Mouse (Mus musculus) embryonic facial prominence, embryonic 15.5 days (tissue): ENCODE measurements at regions not wholly inside any gene's neighbourhood (a gene's known extent, or its start where the extent isn't known, plus 50 kb on each side); places are given as distances from the start of the nearest gene placed in this dataset.

Experiments used
- ATAC-seq: fragments of 200-750 bp; cut with Nextera tagmentation; 2 replicates; pipeline ENCODE4 v1.8.0; 2017; ENCODE audit warnings: low read depth, moderate TSS enrichment; ENCODE audit not compliant: insufficient number of reproducible peaks, low FRiP score, low TSS enrichment
- H3K27ac ChIP-seq: fragments of 300-500 bp; sonication (generic); replicated peaks from 2 replicates; pipeline ENCODE4 v1.5.1; 2015; ENCODE audit warnings: mild to moderate bottlenecking, inconsistent platforms
- H3K27me3 ChIP-seq: fragments of 300-500 bp; sonication (generic); 2 replicates; pipeline ENCODE4 v1.6.1; 2015; ENCODE audit warnings: inconsistent platforms
- H3K36me3 ChIP-seq: fragments of 300-500 bp; sonication (generic); 2 replicates; pipeline ENCODE4 v1.6.1; 2015; ENCODE audit warnings: mild to moderate bottlenecking, inconsistent platforms
- H3K4me1 ChIP-seq: fragments of 300-500 bp; sonication (generic); 2 replicates; pipeline ENCODE4 v1.6.1; 2015; ENCODE audit warnings: inconsistent platforms
- H3K4me2 ChIP-seq: fragments of 300-500 bp; sonication (generic); replicated peaks from 2 replicates; pipeline ENCODE4 v1.6.1; 2015; ENCODE audit warnings: mild to moderate bottlenecking, inconsistent platforms
- H3K4me3 ChIP-seq: fragments of 300-500 bp; sonication (generic); replicated peaks from 2 replicates; pipeline ENCODE4 v1.5.1; 2015; ENCODE audit warnings: mild to moderate bottlenecking, inconsistent platforms
- H3K9ac ChIP-seq: fragments of 300-500 bp; sonication (generic); 2 replicates; pipeline ENCODE4 v1.6.1; 2015; ENCODE audit warnings: inconsistent platforms
- H3K9me3 ChIP-seq: fragments of 300-500 bp; sonication (generic); replicated peaks from 2 replicates; pipeline ENCODE4 v1.6.1; 2016; ENCODE audit warnings: inconsistent platforms
- WGBS: fragments of 180-500 bp; shearing (Covaris S2); methylation state at CpG from one replicate; pipeline ENCODE4 v1.1.7; 2015; 5-methylcytosine and 5-hydroxymethylcytosine counted together

DNA sequence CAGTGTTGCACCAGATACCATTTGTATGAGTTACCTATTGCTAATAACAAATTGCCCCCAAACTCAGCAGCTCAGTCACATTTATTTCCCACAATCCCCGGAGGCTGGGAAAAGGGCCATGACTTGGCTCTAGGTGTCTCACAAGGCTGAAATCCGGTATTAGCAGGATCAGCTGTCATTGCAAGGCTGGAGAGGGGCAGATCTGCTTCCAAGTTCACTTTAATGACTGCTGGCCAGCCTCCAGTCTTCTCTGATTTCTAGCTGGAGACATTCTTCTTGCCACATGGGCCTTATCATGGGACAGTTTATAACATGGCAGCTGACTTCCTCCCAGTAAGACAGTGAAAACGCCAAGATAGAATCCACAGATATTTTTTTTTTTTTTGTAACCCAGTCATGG, 276.1 kb upstream of the Cdh5 start:
- H3K4me3 ChIP-seq: no peak overlapping the region
- no peaks in the 10 kb centered on the region for H3K27me3 ChIP-seq
- peaks cover 19% of the 10 kb centered on the region; the same call in 1 of the 2 replicates for H3K4me1 ChIP-seq
- ATAC-seq: peak; percentile 39; the same call in 1 of the 2 replicates
- WGBS: 32% methylated on average over 3 of the region's 3 CpGs
- H3K36me3 ChIP-seq: no peaks in the 10 kb centered on the region
- H3K9me3 ChIP-seq: no peaks in the 10 kb centered on the region
- peak overlapping the region; percentile 29; the same call in 1 of the 2 replicates for H3K27ac ChIP-seq
- H3K4me2 ChIP-seq: no peak overlapping the region
- H3K9ac ChIP-seq: no peak overlapping the region

DNA sequence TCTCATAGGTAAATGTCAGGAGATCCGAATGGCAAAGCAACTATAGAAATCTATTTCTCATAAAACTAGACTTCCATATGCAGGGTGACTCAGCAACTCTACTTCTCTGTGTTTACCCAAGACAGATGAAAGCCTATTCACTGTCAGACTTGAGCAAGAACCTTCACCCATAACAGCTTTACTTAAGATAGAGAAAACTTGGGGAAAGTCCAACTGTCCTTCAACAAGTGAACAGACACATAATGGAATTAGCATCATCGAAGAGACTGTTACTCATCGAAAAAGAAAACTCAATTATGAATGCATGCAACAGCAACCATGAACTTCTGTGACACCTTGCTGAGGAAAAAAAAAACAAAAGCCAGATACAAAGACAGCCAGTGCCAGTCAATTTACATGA, 271.0 kb upstream of the Cdh5 start:
- Histone ChIP-seq H3K27me3 (no peaks in the 10 kb centered on the region), H3K4me3 (no peak overlapping the region), H3K9me3 (no peaks in the 10 kb centered on the region), H3K9ac (no peak overlapping the region), H3K4me1 (0 out of 2 replicates have a peak, but pooled peaks cover 3% of the 10 kb centered on the region), H3K27ac (no peak overlapping the region), H3K4me2 (no peak overlapping the region), H3K36me3 (no peaks in the 10 kb centered on the region)
- WGBS: 78% methylated on average over 3 of the region's 3 CpGs
- ATAC-seq: no peak

DNA sequence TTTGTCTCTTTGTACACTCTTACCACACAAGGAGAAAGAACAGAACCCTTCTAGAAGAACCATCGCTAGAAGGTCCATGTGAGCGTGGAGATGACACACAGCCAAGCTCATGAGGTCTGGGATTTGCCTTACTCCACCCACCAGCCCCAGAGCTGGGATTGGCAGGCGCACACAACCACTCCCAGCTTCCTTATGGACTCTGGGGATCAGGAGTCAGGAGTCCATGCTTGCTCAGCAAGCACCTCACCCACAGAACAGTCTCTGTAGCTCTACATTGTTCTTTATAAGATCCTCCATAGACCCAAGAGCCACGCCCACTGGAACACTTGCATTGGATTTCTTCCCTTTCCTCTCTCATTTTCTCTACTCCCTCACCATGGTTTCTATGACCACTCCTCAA, 261.4 kb upstream of the Cdh5 start:
- Histone ChIP-seq H3K27me3 (no peaks in the 10 kb centered on the region), H3K4me1 (no peaks in the 10 kb centered on the region), H3K36me3 (no peaks in the 10 kb centered on the region), H3K27ac (no peak overlapping the region), H3K4me2 (no peak overlapping the region), H3K4me3 (no peak overlapping the region), H3K9me3 (no peaks in the 10 kb centered on the region), H3K9ac (no peak overlapping the region)
- WGBS: 89% methylated on average over 4 of the region's 4 CpGs
- no peak for ATAC-seq

DNA sequence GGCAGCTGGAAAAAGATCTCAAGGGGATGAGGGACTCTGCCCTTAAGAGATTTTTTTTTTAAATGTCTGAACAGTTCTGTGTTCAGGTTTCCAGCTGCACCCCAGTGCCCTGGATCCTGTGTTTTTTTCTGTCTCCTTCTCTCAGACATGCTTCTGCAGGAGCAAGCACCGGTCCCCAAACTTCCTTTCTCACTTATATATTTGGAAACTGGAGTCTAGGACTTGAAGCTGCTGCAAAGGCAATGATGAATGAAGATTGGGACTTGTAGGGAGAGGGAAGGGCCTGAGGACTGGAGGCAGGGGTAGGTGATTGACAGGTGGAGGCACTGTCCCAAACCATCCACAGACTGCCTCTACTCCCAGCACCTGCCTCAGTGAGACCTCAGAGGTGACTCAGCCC, 255.5 kb upstream of the Cdh5 start:
- Histone ChIP-seq H3K4me1 (no peaks in the 10 kb centered on the region), H3K36me3 (no peaks in the 10 kb centered on the region), H3K27ac (no peak overlapping the region), H3K4me3 (no peak overlapping the region), H3K27me3 (no peaks in the 10 kb centered on the region), H3K4me2 (no peak overlapping the region), H3K9ac (no peak overlapping the region), H3K9me3 (no peaks in the 10 kb centered on the region)
- no peak for ATAC-seq
- WGBS: 71% methylated on average over 1 of the region's 1 CpGs

DNA sequence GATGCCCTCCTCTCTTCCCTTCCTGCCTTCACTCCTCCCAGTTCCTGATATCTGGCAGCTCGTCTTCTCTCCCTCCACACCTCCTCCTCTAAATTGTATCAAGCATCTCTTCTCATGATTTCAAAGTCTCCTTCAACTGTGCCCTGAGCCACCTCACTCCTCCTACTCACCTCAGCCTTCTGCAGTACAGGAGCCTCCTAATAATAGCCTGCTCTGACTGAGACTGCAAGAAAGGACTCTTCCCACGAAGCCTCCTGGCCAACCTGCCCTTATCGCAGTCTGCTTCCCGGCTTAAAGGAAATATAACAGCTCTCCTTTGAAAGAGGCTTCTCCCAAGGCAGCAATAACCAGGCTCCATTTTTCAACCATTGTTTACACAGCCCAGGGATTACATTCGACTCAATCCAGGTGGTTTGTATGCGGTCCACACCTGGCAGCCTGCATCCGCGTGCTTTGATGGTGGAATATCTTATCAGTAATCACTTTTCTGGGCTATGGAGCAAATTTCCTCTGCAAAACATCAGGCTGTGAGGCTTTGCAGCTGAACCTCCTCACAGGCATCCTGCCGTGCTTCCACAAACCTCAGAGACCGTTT, 254.9 kb upstream of the Cdh5 start:
- no peak for ATAC-seq

GRCm38 (mm10) chr8:103849785-103850184, 251.6 kb upstream of the Cdh5 start:
- H3K4me1 ChIP-seq: no peaks in the 10 kb centered on the region
- H3K4me2 ChIP-seq: no peak overlapping the region
- H3K4me3 ChIP-seq: no peak overlapping the region
- no peak for ATAC-seq
- H3K27ac ChIP-seq: no peak overlapping the region
- 78% methylated on average over 2 of the region's 2 CpGs for WGBS
- no peaks in the 10 kb centered on the region for H3K36me3 ChIP-seq
- no peak overlapping the region for H3K9ac ChIP-seq
- no peaks in the 10 kb centered on the region for H3K9me3 ChIP-seq
- no peaks in the 10 kb centered on the region for H3K27me3 ChIP-seq

More for the DNA sequence above, 254.9 kb upstream of the Cdh5 start:
- H3K4me2 ChIP-seq: no peak overlapping the region
- WGBS: 51% methylated on average over 10 of the region's 10 CpGs
- no peak overlapping the region for H3K27ac ChIP-seq
- no peaks in the 10 kb centered on the region for H3K9me3 ChIP-seq
- H3K9ac ChIP-seq: no peak overlapping the region
- H3K4me1 ChIP-seq: no peaks in the 10 kb centered on the region
- no peaks in the 10 kb centered on the region for H3K27me3 ChIP-seq
- H3K36me3 ChIP-seq: no peaks in the 10 kb centered on the region
- no peak overlapping the region for H3K4me3 ChIP-seq

DNA sequence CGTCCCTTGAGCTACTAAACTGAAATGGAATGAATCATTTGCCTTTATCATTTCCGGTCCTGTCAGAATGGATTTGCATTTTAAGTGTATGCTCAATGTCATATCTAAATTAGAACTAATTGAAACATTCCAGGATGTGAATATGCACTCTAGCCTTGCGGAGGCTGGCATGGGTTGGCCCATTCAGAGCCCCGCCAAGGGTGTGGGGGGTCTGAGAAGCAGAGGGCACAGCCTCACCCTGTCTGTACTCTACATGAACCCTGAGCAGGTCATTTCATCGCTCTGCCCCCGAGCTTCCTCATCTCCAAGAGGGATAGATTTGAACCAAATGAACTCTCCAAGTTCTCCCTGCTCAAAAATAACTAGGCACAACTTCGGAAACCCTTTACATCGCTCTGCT, 250.1 kb upstream of the Cdh5 start:
- WGBS: 66% methylated on average over 8 of the region's 8 CpGs
- H3K9ac ChIP-seq: no peak overlapping the region
- no peak overlapping the region for H3K4me3 ChIP-seq
- no peaks in the 10 kb centered on the region for H3K4me1 ChIP-seq
- no peak overlapping the region for H3K27ac ChIP-seq
- H3K36me3 ChIP-seq: no peaks in the 10 kb centered on the region
- H3K27me3 ChIP-seq: no peaks in the 10 kb centered on the region
- H3K4me2 ChIP-seq: no peak overlapping the region
- no peak for ATAC-seq
- no peaks in the 10 kb centered on the region for H3K9me3 ChIP-seq

DNA sequence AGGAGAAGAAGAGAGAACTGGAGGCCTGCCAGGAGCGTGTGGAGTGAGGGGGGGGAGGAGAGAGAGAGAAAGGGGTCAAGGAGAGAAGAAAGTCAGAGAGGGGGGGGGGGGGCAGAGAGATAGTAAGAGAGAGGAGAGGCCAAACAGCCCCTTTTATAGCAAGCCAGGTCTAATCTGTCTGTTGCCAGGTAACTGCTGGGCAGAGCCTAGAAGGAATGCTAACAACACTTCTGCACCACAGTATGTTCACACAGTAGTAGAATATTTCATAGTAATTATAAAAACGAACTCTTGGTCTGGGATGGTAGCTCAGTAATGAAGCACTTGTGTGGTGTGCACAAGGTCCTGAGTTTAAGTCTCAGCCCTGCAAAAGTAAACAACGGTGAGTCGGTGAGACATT, 248.4 kb upstream of the Cdh5 start:
- Histone ChIP-seq H3K4me1 (no peaks in the 10 kb centered on the region), H3K4me2 (no peak overlapping the region), H3K36me3 (no peaks in the 10 kb centered on the region), H3K4me3 (no peak overlapping the region), H3K9me3 (no peaks in the 10 kb centered on the region), H3K27ac (no peak overlapping the region), H3K9ac (no peak overlapping the region), H3K27me3 (no peaks in the 10 kb centered on the region)
- WGBS: 77% methylated on average over 4 of the region's 4 CpGs
- no peak for ATAC-seq

DNA sequence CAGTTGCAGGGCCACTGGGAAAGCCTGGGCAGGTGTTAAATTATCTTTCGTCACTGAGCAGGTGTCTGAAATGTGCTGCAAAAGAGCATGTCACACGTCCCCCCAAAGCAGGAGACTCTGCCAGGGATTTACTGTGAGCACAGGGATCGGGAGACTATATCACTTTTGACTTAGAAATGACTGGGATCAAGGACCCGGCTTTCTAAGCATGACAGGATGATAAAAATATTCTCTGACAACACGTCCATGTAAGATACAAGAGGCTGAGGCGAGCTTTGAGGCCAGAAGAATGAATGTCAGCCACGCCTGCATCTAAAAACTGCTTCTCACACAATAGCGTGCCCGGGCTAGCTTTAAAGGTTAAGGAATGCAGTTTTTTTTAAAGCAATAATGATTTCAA, 246.1 kb upstream of the Cdh5 start:
- no peak for ATAC-seq
- no peaks in the 10 kb centered on the region for H3K27me3 ChIP-seq
- 53% methylated on average over 9 of the region's 9 CpGs for WGBS
- no peaks in the 10 kb centered on the region for H3K9me3 ChIP-seq
- H3K9ac ChIP-seq: no peak overlapping the region
- H3K4me2 ChIP-seq: no peak overlapping the region
- no peaks in the 10 kb centered on the region for H3K4me1 ChIP-seq
- H3K27ac ChIP-seq: no peak overlapping the region
- H3K4me3 ChIP-seq: no peak overlapping the region
- H3K36me3 ChIP-seq: no peaks in the 10 kb centered on the region

DNA sequence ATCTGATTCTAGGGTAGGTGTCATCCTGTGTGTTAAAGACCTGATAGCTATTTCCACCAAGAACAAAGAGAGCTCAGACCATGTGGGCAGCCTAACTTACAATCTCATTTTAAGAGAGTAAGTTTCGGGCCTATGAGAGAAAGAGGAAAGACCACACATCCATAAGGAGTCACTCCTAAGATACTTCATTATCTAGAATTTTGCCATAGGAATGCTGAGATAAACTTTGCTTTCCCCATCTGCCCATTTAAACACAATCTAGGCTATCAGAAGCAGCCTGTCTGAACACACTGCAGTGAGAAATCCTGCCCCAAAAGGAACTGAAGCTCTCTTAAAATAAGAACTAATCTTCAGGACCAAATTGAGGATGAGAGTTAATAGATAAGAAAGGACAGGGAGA, 242.3 kb upstream of the Cdh5 start:
- WGBS: 96% methylated on average over 1 of the region's 1 CpGs
- no peak for ATAC-seq
- Histone ChIP-seq H3K27me3 (no peaks in the 10 kb centered on the region), H3K27ac (no peak overlapping the region), H3K36me3 (no peaks in the 10 kb centered on the region), H3K9ac (no peak overlapping the region), H3K9me3 (no peaks in the 10 kb centered on the region), H3K4me3 (no peak overlapping the region), H3K4me2 (no peak overlapping the region), H3K4me1 (no peaks in the 10 kb centered on the region)

DNA sequence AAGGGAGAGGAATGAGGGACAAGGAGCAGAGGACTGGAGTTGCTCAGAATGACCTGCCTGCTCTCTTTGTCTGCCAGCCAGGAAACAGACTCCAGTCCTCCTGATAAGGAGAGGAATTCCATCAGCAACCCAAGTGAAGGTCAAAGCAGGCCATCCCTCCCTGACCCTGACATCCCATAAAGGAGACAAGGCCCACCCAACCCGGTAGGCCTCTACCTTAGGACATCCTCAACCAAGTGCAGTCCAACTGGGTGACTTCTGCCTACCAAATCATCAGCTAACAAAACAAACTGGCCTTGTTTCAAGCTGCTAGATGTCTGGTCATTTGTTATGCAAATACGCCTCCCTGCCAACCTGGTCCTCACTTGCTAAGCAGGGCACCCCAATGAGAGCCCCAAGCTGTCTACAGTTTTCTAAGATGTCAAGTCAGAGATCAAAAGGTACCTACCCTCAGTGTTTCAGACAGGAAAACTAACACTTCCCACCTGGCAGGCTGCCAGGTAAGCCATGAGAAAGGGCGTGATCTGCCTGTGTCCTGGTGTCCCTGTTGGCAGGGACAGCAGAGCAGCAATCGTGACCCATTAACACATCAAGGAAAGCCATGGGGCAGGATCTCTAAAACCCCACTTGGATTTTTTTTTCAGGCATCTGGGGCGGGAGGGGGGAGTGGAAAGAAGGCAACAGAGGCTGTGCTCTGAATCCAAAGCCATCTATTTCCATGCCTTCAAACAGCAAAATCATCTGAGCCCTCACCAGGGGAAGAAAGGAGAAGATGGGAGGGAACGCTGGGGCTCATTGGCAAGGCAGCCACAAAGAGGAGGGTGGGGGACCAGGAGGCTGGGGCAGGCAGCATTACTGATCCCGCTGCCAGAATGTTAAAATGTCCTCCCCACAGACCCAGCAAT, 227.6 kb upstream of the Cdh5 start:
- H3K27ac ChIP-seq: no peak overlapping the region; the same call in 1 of the 2 replicates
- H3K4me2 ChIP-seq: no peak overlapping the region
- no peaks in the 10 kb centered on the region for H3K36me3 ChIP-seq
- H3K4me1 ChIP-seq: peaks cover 9% of the 10 kb centered on the region
- WGBS: 26% methylated on average over 7 of the region's 7 CpGs
- no peaks in the 10 kb centered on the region for H3K9me3 ChIP-seq
- ATAC-seq: peak; percentile 50; the same call in 1 of the 2 replicates
- H3K9ac ChIP-seq: no peak overlapping the region
- H3K4me3 ChIP-seq: no peak overlapping the region
- H3K27me3 ChIP-seq: 0 out of 2 replicates have a peak, but pooled peaks cover 2% of the 10 kb centered on the region
